Mouse (Mus musculus): ENCODE measurements around the gene Fam171a2. TPM values are rescaled to one million over a fixed set of nuclear protein-coding genes. Genes with fewer than 3 reads are reported as not detected.

Gene Fam171a2
- polyA plus RNA-seq, 1 experiment from 2014 or later: 26.0 TPM

GRCm38 (mm10) chr11:102440255-102440654, 7.2 kb downstream of the Fam171a2 start:
- Histone ChIP-seq H3K36me3 (ENCODE audit: control insufficient read depth, insufficient read depth, low read length) (peaks cover 85% of the 10 kb centered on the region), H3K27me3 (replicated peaks; ENCODE audit: control insufficient read depth, insufficient read depth, low read length) (no peaks in the 10 kb centered on the region), H3K4me2 (ENCODE audit: low read length) (no peak overlapping the region), H3K9me3 (replicated peaks; ENCODE audit: control insufficient read depth, low read length) (no peaks in the 10 kb centered on the region), H3K4me1 (ENCODE audit: control insufficient read depth, insufficient read depth, low read length) (peaks cover 30% of the 10 kb centered on the region), H3K4me3 (ENCODE audit: low read depth, low read length) (no peak overlapping the region), H3K9ac (ENCODE audit: low read length) (no peak overlapping the region), H3K27ac (ENCODE audit: low read depth, low read length) (no peak overlapping the region)
- no peak for DNase-seq (ENCODE audit: low spot score)
- WGBS: 93% methylated on average over 8 of the region's 8 CpGs
- no peak for ATAC-seq

GRCm38 (mm10) chr11:102439093-102440082, 8.1 kb downstream of the Fam171a2 start:
- peaks cover 23% of the 10 kb centered on the region for H3K4me1 ChIP-seq (ENCODE audit: control insufficient read depth, insufficient read depth, low read length)
- DNase-seq (ENCODE audit: low spot score) (peak; percentile 28), ATAC-seq (no peak)
- H3K9me3 ChIP-seq (replicated peaks; ENCODE audit: control insufficient read depth, low read length): no peaks in the 10 kb centered on the region
- no peak overlapping the region for H3K4me3 ChIP-seq (ENCODE audit: low read depth, low read length)
- H3K36me3 ChIP-seq (ENCODE audit: control insufficient read depth, insufficient read depth, low read length): peaks cover 92% of the 10 kb centered on the region
- 79% methylated on average over 14 of the region's 14 CpGs for WGBS
- H3K4me2 ChIP-seq (ENCODE audit: low read length): no peak overlapping the region
- H3K9ac ChIP-seq (ENCODE audit: low read length): no peak overlapping the region
- H3K27me3 ChIP-seq (replicated peaks; ENCODE audit: control insufficient read depth, insufficient read depth, low read length): no peaks in the 10 kb centered on the region
- H3K27ac ChIP-seq (ENCODE audit: low read depth, low read length): 0 out of 2 replicates have a peak overlapping the region, but pooled peaks have one; percentile 52

DNA sequence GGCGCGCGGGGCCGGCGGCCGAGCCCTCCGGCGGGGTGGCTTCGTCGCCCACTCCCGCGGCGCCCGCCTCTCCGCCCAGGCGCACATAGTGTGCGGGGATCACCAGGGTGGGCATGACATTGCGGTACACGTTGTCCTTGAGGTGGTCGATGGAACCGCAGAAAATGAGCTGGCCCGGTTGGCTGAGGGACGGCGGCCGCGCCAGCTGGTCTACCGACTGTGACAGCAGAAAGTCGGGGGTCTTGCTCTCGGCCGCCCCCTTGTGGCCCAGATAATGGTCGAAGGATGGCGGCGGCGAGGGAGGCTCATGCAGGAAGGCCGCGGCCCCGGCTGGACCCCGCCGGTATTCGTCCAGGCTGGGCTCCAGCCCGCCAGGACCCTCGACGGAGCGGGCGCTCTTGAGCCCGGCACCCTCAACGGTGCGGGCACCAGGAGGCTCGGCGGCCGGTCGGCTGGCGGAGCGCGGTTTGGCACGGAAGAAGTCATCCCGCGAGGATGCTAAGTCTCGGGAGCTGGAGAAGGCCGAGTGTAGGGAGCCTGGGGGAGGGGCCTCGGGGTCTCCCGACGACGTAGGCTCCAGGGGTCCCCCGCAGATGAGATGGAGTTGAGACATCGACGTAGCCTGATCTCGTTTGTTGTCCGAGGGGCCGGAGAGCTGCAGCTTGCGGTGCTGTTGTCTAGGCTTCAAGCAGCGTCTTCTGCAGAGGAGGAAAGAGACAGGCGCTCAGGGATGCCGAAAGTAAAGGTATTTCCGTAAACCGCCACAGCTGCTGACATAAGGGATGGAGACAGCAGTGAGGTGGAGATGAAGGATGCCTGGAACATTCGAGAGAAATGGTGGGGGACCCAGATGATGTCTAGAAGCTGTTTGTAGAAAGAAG, 9.0 kb downstream of the Fam171a2 start:
- peak overlapping the region; percentile 56 for H3K4me2 ChIP-seq (ENCODE audit: low read length)
- WGBS: 12% methylated on average over 76 of the region's 77 CpGs
- peak; percentile 35 for ATAC-seq

GRCm38 (mm10) chr11:102437120-102438061, 10.1 kb downstream of the Fam171a2 start:
- peak overlapping the region; percentile 54 for H3K9ac ChIP-seq (ENCODE audit: low read length)
- WGBS: 5% methylated on average over 87 of the region's 87 CpGs
- DNase-seq (ENCODE audit: low spot score) (peak; percentile 65), ATAC-seq (peak; percentile 30)
- peak overlapping the region; percentile 26 for H3K4me3 ChIP-seq (ENCODE audit: low read depth, low read length)
- H3K27ac ChIP-seq (ENCODE audit: low read depth, low read length): peak overlapping the region; percentile 35; the same call in 1 of the 2 replicates
- H3K4me1 ChIP-seq (ENCODE audit: control insufficient read depth, insufficient read depth, low read length): peaks cover 17% of the 10 kb centered on the region
- no peaks in the 10 kb centered on the region for H3K9me3 ChIP-seq (replicated peaks; ENCODE audit: control insufficient read depth, low read length)
- H3K4me2 ChIP-seq (ENCODE audit: low read length): peak overlapping the region; percentile 56
- H3K27me3 ChIP-seq (replicated peaks; ENCODE audit: control insufficient read depth, insufficient read depth, low read length): no peaks in the 10 kb centered on the region
- H3K36me3 ChIP-seq (ENCODE audit: control insufficient read depth, insufficient read depth, low read length): peaks cover 84% of the 10 kb centered on the region

More for the DNA sequence above, 9.0 kb downstream of the Fam171a2 start:
- Histone ChIP-seq H3K27ac (ENCODE audit: low read depth, low read length) (peak overlapping the region; percentile 52; the same call in 1 of the 2 replicates), H3K9ac (ENCODE audit: low read length) (peak overlapping the region; percentile 54), H3K9me3 (replicated peaks; ENCODE audit: control insufficient read depth, low read length) (no peaks in the 10 kb centered on the region), H3K27me3 (replicated peaks; ENCODE audit: control insufficient read depth, insufficient read depth, low read length) (no peaks in the 10 kb centered on the region), H3K4me1 (ENCODE audit: control insufficient read depth, insufficient read depth, low read length) (peaks cover 17% of the 10 kb centered on the region), H3K36me3 (ENCODE audit: control insufficient read depth, insufficient read depth, low read length) (peaks cover 90% of the 10 kb centered on the region), H3K4me3 (ENCODE audit: low read depth, low read length) (peak overlapping the region; percentile 26)
- peak; percentile 83 for DNase-seq (ENCODE audit: low spot score)

- H3K27ac ChIP-seq (ENCODE audit: low read depth, low read length): no peak overlapping the region
- H3K9me3 ChIP-seq (replicated peaks; ENCODE audit: control insufficient read depth, low read length): no peaks in the 10 kb centered on the region
- no peak overlapping the region for H3K4me3 ChIP-seq (ENCODE audit: low read depth, low read length)
- H3K4me1 ChIP-seq (ENCODE audit: control insufficient read depth, insufficient read depth, low read length): peaks cover 17% of the 10 kb centered on the region
- H3K27me3 ChIP-seq (replicated peaks; ENCODE audit: control insufficient read depth, insufficient read depth, low read length): no peaks in the 10 kb centered on the region
- peaks cover 78% of the 10 kb centered on the region for H3K36me3 ChIP-seq (ENCODE audit: control insufficient read depth, insufficient read depth, low read length)
- DNase-seq (ENCODE audit: low spot score) (no peak), ATAC-seq (no peak)
- H3K9ac ChIP-seq (ENCODE audit: low read length): no peak overlapping the region
- 80% methylated on average over 10 of the region's 10 CpGs for WGBS
- no peak overlapping the region for H3K4me2 ChIP-seq (ENCODE audit: low read length)
Observed at GRCm38 (mm10) chr11:102436471-102436790, 11.1 kb downstream of the Fam171a2 start.

DNA sequence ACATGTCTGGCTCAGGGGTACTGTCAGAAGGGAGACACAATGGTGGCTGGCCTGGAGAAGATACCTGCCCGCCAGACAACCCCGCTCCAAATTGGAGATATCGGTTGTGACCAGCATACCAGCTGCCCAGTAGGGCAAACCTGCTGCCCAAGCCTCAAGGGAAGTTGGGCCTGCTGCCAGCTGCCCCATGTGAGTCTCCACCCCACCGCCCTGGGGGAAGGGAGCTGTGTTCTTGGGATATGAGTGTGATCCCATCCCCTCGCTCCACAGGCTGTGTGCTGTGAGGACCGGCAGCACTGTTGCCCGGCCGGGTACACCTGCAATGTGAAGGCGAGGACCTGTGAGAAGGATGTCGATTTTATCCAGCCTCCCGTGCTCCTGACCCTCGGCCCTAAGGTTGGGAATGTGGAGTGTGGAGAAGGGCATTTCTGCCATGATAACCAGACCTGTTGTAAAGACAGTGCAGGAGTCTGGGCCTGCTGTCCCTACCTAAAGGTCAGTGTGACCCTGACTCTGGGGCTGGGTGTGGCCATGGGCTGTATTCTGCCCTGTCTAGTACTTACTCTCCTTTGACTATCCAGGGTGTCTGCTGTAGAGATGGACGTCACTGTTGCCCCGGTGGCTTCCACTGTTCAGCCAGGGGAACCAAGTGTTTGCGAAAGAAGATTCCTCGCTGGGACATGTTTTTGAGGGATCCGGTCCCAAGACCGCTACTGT, 11.6 kb downstream of the Fam171a2 start:
- Histone ChIP-seq H3K4me1 (ENCODE audit: control insufficient read depth, insufficient read depth, low read length) (peaks cover 17% of the 10 kb centered on the region), H3K9ac (ENCODE audit: low read length) (no peak overlapping the region), H3K4me3 (ENCODE audit: low read depth, low read length) (no peak overlapping the region), H3K9me3 (replicated peaks; ENCODE audit: control insufficient read depth, low read length) (no peaks in the 10 kb centered on the region), H3K36me3 (ENCODE audit: control insufficient read depth, insufficient read depth, low read length) (peaks cover 74% of the 10 kb centered on the region), H3K27me3 (replicated peaks; ENCODE audit: control insufficient read depth, insufficient read depth, low read length) (no peaks in the 10 kb centered on the region), H3K27ac (ENCODE audit: low read depth, low read length) (no peak overlapping the region), H3K4me2 (ENCODE audit: low read length) (no peak overlapping the region)
- ATAC-seq: no peak
- WGBS: 90% methylated on average over 18 of the region's 18 CpGs
- no peak for DNase-seq (ENCODE audit: low spot score)

GRCm38 (mm10) chr11:102434816-102435705, 12.4 kb downstream of the Fam171a2 start:
- Histone ChIP-seq H3K4me1 (ENCODE audit: control insufficient read depth, insufficient read depth, low read length) (peaks cover 17% of the 10 kb centered on the region), H3K9me3 (replicated peaks; ENCODE audit: control insufficient read depth, low read length) (no peaks in the 10 kb centered on the region), H3K4me2 (ENCODE audit: low read length) (no peak overlapping the region), H3K27me3 (replicated peaks; ENCODE audit: control insufficient read depth, insufficient read depth, low read length) (no peaks in the 10 kb centered on the region), H3K9ac (ENCODE audit: low read length) (no peak overlapping the region), H3K36me3 (ENCODE audit: control insufficient read depth, insufficient read depth, low read length) (peaks cover 66% of the 10 kb centered on the region), H3K4me3 (ENCODE audit: low read depth, low read length) (no peak overlapping the region), H3K27ac (ENCODE audit: low read depth, low read length) (no peak overlapping the region)
- DNase-seq (ENCODE audit: low spot score) (no peak), ATAC-seq (no peak)
- WGBS: 89% methylated on average over 11 of the region's 11 CpGs

Data from forebrain, embryonic 14.5 days (tissue).